Mouse (Mus musculus) retina, postnatal 1 day (tissue): ENCODE data around the gene H2-M10.2.
A peak's percentile ranks its signal among the peaks of the same experiment; 100 is the strongest.

Experiments used
- DNase-seq: peaks from one replicate; pipeline ENCODE4 v3.0.0-alpha.2; 2012

Gene H2-M10.2

DNA sequence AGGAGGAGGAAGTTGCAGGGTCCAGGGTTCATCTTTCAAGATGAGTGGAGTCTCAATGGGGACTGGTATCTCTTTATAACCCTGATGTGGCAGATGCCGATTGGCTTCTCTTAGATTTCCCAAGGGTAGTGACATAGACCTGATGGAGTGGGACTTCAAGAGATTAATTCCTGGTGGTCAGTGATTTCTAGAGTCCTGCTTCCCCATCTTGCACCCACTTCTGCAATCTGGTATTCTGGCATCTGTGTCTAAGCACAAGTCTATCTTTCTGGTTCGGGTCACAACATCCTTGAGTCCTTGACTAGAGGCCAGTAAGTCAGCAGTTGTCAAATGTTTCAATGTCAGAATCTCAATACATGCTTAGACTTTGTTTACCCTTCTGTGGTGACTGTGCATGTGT is at the start of gene H2-M10.2:
H2-M10.2 (minus strand) TSS at position 101 of the 400 bp plus-strand sequence.
- no peak for DNase-seq

DNA sequence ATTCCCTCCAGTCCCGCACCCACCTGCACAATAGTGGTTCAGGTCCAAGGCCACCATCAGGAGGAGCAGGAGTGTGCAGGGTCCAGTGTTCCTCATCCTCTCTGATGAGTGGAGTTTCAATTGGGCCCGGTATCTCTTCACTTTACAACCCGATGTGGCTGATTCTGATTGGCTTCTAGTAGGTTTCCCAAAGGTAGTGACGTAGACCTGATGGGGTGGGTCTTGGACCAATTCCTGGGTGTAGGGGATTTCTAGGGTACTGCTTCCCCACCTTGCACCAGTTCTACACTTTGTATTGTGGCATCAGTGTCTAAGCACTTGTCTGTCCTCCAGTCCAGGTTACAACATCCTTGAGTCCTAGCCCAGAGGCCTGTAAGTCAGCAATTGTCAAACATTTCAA is 39.8 kb upstream of the H2-M10.2 start, which contains the start of gene H2-M10.1:
H2-M10.1 (minus strand) TSS at position 101 of the 400 bp plus-strand sequence.
- DNase-seq: no peak

DNA sequence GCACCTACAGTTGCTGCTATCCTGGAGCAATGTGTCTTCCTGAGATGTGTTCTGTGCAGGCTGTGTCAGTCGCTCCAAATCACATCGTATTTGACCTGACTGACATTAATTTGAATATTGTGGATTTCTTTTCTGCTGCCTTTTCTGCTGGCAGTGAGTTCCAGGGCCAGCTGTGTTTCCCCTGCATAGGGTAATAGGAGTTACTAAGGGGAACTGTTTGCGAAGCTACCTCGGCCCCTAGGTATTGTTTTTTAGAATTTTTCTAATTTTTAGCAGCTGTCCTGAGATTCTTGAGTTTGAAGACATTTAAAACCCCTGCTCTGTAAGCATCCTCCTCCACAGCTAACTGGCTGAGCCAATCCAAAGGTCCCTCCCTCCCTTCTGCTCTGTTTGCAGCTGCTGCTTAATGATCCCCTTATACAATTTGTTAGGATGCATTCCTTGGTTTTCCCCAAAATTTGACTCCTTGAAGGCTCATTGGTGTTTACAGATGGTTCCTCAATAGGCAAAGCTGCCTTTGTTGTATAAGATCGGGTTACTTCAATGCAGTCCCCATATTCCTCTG is 29.5 kb upstream of the H2-M10.2 start:
- DNase-seq: peak; percentile 3

DNA sequence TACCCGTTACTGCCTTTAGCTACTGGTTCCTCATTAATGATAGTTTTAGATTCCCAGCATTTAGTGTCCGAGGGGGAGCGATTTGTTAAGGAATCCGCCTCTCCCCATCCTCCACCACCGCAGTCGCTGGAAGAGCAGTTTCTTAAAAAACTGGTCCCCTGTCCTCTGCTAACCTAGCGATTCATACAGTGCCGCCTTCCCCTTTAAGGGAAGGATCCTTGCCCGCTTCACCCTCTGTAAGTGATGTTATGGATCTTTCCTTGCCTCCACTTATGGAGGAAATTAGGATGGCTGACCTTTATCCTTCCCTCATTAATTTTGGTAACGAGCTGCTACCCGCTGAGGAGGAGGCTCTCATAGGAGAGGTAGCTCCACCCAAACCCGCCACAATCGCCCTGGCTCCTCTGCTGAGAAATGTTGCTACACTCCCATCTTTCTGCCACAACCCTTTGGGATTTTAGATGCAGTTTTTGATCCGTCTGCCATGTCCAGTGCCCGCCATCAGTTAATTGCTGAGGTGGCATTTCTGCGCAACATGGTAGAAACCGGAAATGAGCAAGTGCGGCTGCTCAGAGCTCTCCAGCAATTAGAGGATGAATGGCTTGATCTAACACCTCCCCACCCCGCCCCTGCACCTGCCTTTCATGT is 28.9 kb upstream of the H2-M10.2 start:
- DNase-seq: peak; percentile 83

DNA sequence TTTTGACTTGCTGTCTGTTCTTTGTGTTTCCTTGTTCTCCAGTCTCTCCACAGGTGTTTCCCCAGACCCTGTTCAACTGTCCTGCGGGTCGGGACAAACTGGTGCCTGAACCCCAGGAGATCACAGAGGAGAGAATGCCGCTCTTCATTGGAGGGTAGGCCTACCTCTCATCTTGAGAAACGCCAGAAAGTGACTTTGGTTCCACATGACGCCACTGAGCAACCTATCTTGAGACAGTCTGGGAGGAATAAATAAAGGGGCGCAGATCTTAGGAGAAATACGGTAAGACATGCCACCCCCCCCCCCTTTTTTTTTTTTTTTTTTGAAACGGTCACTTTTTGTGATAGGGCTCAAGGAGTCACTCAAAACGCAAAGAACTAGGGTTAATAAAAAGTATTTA is 28.2 kb upstream of the H2-M10.2 start:
- peak; percentile 65 for DNase-seq

DNA sequence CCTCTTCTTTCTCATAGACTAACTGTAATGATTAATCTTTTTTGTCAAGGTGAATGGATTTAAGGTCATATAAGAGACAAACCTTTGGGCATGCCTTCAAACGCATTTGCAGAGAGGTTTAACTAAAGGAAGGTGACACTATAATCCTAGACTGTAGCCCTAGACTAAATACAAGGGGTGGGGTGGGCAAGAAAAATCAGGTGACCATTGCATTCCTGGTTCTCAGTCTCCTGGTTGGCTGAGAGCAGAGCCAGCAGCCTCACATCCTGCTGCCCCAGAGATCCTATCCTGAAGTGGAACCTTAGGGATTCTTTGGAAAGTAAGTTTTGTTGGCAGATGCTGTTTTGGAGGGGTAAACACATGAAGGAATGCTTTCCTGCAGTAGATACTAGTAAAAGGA is 23.0 kb upstream of the H2-M10.2 start:
- DNase-seq: no peak

DNA sequence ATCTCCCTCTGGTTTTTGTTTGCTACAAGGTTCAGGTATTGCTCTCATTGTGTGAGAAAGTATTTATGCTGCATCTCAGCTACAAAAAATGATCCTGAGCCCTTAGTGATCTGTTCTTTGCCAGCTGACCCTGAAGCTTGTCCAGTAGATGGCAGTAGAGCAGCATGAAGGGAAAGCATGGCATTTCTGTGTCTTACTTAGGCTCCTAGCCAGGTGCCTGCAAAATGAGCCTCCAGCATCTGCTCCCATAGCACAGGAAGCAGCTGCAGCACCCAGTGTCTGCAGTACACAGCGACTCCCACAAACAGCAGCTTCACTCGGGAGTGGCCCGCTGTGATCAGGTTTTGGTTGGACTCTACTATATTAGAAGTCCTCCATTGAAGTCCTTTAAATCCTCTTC is 22.6 kb upstream of the H2-M10.2 start:
- DNase-seq: peak; percentile 90

DNA sequence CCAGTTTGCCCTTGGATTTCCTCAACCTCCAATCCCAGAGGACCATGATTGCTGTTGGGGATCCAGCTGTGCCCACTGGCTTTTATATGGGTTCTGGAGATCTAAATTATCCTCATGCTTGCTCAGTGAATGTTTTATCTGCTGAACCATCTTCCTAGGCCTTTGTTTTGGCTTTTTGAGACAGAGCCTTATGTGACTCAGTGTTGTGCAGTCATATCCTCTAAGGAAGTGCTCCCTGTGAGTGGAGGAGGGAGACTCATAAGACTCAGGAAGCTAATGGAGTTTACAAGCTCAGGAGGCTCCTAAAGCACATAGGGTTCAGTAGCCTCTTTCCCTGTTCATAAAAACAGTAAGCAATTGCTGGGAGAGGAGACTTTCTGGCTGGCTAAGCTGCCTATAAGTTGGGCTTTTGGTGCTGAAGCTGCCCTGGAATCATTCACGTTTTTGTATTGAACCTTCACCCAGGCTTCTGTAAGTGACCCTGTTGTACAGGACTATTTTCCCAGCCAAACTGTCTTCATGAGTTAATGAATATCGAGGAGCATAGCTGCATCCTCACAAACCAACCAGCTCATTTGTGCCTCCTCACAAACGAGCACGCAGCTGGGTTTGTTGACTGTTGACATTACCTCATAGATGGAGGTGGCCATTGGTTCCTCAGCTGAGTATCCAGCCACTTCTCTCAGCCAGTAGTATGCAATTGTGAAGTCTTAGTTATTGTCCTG is 4.6 kb downstream of the H2-M10.2 start:
- no peak for DNase-seq

DNA sequence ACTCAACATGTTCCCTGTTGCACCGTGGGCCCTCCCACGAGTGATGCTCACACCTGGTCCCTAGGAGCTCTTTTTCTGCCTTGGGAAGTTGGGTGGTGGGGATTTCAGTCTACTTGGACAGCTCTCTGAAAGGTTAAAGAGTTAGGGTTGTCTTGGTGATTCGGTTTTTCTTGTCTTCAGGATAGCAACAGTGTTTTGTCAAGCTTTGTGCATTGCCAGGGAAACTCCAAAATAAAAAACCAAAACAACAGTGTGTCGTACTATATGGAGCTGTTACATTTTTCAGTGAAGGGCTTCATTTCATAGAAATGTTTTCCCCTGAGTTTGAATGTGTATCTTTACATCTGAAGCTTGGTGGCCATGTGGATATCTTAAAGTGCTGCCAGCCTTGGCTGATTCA is 11.5 kb downstream of the H2-M10.2 start:
- no peak for DNase-seq

DNA sequence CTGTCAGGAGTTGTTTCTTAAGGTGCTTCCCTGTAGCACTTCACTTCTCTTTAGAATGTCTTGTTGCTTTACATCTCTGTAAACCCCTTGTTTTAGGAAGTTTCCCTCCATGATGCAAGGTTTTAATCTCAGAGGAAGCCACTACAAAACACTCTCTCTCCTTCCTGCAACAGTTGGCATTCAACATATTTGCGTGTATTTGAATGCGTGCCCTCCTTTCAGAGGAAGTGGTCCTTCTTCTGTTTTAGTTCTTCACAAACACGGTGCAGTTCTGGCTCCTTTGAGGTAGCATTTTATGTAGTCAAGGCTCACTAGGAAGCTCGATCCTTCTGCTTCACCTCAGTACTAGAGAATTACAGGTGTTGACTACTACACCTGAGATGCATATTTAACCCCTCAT is 12.5 kb downstream of the H2-M10.2 start:
- DNase-seq: no peak

DNA sequence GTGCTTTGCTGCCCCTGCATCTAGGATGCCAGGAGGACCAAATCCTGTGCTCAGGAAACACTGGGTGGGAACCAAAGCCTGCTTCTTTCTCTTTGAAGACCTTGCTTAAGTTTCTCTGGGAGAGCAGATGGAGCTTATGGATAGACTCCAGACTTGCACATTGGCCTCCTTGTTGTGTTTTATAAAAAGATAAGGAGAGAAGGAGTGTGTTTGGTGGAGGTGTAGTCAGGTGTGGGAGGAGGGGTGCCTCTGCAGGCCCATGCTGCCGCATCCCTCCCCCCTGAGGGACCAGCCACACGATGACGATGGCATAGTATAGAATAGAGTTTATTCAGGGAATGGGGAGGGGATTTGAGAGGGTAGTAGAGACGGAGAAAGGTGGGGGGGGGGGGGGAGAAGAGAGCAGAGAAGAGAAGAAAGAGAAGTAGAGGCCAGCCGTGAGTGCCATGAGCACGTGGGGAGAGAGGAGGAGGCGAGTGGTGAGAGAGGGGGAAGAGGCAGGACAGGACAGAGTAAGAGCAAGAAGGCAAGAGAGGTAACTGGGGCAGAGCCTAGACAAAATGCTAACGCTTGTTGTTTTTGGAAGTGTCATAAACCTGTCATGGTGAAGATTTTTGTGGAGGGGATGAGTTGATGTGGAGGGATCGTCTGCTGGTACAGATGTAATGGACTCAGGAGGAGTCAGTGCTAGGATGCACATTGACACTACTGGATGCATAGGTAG is 13.5 kb downstream of the H2-M10.2 start:
- DNase-seq: no peak

DNA sequence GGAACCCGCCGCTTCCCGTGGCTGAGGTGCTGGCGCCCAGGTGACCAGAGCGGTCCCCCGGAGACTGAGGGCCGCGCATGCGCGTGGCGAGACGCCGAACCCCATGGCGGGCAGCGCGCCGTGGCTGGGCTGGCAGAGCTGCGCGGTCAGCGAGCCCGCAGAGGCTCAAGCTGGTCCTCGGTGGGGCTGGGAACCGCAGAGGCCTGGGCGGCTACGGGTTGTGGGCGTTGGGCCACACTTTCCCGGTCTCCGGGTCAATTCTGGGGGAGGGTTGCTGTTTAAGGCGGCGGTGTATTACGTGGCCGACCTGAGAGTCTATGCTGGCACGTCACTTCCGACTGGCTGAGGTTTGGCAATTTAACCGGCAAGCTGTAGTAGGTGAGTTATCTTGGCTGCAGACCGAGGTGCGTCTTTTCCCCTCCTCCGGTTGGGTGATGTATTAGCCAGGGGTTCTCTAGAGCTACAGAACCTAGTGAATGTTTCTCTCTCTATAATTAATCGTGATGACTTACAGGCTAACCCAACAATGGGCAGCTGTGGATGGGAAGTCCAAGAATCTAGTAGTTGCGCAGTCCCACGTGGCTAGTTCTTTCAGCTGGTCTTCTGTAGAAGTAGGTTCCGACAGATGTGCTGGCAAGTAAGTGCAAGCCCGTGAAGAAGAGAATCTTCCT is 14.6 kb downstream of the H2-M10.2 start, which contains the start of gene Trim39:
Trim39 (minus strand) TSS at position 662 of the 671 bp plus-strand sequence.
- DNase-seq: peak; percentile 86

DNA sequence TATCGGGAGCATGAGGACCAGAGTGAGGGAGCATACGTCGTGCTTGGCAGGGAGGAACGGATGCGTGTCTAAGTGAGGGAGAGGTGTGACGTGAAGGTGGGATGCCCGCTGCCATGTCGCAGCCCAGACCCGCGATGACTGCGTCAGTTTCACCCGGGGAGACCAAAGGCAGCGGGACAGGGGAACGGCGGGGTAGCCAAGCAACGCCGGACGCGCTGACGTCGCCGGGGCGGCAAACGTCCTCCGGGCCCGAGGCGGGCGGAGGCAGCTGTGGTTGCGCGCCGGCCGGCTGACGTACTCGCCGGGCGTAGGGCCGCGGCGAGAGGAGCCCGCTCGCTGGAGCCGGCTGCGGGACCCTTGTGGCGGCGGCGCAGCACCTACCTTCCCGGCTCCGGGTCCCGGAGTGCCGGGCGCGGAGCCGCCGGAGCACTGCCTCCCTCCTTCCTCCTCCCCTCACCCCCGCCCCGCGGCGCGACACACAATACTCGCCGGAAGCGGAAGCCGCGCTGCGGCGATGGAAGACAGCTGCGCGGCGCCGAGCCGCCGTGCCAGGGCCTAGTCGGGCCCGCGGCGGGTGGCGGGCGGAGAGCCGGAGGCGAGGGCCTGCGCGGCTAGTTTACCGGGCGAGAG is 15.2 kb downstream of the H2-M10.2 start:
- peak; percentile 94 for DNase-seq

DNA sequence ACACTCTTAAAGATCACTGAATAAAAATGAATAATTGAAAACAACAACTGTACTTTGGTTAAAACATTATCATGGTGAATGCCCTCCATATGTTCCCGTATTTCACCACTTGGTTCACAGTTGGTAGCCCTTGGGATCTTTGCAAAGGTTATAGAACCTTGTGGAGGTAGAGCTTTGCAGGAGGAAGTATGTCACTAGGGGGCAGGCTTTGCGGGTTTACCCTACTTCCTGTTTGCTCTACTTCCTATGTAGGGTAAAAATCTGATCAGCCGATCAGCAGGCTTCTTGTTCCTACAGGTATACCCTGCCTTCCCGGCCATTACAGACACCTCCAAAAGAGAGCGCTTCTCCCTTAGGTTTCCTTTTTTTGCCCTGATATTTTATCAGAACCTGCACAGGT is 20.5 kb downstream of the H2-M10.2 start:
- peak; percentile 11 for DNase-seq

DNA sequence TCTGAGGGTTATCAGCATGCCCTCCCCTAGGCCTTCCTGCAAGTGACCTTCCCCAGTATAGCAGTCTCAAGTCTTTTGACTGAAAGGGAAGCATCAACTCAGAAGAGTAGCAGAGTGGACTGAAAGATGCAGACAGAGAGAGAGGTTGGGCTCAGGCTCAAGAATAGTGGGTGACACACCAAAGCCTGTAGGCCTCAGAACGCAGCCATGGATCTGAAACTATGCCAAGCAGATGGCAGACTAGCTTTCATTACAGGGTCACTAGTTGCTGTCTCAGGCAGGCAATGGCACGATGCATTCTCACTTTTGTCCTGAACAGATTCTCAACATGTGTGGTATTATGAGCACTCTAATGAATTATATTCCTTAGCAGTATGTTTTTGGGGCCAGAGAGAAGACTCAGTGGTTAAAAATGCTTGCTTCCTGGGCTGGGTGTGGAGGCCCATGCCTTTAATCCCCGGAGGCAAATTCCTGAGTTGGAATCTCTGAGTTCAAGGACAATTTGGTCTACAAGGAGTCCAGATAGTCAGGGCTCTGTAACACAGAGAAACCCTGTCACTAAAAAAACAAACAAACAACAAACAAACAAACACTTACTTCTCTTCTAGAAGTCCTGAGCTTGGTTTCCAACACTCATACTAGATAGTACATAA is 21.9 kb downstream of the H2-M10.2 start:
- DNase-seq: no peak

DNA sequence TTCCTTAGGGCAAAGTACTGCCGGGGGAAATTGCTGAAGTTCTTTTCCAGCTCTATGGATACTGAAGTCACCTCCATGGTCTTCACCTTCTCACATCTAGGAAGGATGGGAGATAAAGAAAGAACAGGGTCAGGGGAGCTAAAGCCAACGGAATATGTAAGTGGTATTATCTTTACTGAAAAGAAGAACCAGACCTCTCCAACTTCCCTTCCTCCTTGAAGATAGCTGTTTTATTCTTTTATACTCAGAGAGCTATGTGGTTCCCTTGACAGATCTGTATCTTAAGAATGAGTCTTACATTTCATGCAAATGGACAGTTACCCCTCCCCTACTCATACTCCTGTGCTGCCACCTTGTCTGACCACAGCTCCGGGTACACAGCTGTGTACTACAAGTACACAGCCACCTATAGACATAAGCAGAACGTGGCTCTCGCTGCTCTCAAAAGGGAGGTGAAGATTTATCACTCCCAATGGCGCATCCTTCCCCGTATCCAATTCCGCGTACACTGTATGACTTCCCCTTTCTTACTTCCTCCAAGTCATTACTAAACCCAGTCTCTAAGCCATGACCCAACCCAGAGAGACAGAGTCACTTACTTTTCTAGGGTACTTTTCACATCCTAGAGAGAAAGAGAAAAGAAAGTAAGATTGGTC is 24.7 kb downstream of the H2-M10.2 start:
- DNase-seq: no peak

DNA sequence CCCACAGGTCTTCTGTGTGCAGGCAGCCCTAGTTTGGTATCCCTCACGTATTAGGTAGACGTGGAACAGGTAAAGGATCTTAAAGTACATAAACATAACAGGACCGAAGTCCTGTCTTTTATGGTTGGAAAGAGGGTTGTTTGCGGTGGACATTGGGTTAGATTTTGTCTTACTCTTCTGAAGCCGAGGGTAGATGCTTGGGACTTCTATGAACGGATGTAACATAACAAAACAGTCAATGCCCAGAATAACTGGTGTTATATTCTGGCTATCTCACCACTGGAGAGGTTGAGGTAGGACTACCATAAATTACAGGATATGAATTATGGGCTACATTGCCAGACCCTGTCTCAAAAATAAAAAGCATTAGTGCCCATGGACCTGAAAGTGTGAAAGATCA is 28.3 kb downstream of the H2-M10.2 start, which contains the start of gene Rpp21:
Rpp21 (minus strand) TSS at position 101 of the 400 bp plus-strand sequence.
- DNase-seq: no peak

DNA sequence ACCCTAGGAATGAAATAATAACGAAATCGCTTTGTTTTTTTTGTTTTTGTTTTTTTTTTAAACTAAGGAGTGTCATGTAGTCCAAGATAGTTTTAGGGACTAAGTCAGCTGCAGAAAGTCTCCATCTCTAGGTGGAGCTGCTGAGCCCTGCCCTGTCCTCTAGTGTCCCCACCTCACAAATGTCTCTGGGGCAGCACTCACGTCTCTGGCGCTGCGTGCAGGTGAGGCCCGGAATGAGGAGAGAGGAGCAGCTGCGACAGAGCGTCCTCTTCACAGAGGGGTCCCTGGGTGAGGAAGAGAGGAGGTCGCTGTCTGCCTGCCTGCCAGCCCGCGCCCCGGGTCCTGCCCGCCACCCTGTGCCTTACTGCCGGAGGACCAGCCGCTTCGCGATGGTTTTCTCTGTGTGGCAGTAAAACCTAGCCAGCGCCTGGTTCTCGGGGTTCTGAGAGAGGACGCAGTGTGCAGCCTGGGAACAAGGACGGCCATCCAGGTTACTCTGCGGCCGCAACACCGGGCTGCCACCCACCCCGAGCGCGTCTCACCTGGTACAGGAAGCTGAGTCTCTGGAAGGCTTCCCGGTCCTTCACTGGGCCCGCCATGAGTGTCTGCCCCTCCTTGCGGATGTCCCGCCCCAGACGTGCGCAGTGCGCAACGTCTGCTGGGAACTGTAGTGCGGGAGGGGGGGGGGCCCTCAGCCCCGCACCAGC is 28.9 kb downstream of the H2-M10.2 start:
- DNase-seq: peak; percentile 83

DNA sequence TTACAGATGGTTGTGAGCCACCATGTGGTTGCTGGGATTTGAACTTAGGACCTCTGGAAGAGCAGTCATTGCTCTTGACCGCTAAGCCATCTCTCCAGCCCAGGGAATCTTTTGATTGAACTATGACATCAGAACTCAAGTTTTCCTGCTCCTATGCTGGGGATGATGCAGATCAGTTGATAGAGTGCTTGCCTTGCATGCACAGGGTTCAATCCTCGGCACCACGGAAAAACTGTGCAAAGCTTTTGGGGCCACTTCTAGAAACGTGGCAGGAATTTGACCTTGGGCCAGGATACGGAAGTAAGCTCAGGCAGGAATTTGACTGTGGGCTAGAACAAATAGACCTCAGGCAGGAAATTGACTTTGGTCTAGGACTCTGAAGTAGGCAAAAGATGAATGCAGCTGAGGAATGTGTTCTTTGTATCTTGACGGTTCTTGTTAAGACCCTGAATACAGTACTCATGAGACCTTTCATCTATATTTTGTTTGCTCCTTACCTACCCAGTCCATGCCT is 33.1 kb downstream of the H2-M10.2 start:
- no peak for DNase-seq

DNA sequence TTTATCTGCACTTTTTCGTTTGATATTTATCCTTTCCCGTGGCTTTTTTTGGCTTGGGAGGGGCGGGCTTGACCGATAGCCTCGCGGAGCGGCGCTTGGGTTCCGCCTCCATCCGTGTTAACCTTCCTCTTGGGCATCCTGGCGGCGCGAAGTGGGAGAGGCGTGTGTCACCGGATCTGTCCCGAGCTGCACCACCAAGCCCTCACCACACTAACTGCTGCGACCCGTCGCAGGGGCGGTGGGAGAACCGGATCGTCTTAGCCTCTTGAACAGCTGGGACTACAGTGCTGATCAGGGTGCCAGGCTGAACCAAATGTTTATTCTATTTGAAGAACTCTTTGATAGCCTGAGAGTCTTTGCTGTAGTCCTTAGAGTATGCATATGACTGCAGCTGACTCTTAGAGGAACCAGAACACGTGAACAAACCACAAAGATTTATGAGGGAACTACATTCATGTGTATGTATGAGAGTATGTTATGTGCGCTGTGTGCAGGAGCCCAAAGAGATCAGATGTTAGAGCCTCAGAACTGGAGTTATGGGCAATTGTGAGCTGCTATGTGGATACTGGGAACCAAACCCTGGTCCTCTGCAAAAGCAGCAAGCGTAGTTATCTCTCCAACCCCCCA is 33.9 kb downstream of the H2-M10.2 start:
- peak; percentile 34 for DNase-seq
